Mouse (Mus musculus): ENCODE results near the gene Fes. TPM values are rescaled to one million over a fixed set of nuclear protein-coding genes. Genes with fewer than 3 reads are reported as not detected.
"Not testable (repeated sequence)": the region's sequence is repeated elsewhere in the genome, so short reads cannot be mapped to it uniquely, and the experiment has no call there.

The Fes gene
- polyA plus RNA-seq, 1 experiment from 2014 or later = 11.7 TPM

DNA sequence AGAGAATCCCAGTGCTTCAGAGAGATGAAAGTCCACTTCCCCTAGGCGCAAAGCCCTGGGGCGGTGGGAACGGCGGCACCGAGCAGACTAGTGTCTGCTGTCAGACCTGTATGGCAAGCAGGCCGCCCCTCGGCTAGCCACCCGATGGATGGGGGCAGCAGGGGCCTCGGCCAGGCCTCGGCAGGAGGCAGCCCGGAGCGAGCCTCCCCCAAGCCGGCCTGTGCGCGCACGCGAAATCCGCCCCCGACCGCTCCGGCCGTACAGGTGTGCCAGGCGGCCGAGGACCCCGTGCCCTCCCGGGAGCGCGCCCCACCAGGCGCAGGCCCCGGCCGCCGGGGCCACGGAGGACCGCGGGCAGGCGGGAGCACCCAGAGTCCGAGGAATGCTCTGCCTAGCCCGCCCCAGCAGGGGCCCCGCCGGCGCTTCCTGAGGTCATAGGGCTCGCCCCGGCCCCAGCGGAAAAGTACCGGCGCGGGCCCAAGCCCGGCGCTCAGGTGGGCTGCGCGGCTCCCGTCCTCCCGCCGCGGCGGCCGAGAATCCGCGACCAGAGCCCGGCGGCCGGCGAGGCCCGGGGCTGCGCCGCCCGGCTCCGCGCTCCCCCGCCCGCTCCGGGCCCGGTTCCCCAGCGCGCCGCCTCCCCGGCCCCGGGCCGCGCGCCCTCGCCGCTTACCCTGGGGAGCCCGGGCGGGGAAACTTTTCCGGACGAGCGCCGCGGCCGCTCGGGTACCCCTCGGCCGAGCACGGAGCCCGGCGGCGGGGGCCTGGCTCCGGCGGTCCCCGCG lies 14.3 kb upstream of the Fes start:
- peaks cover 73% of the 10 kb centered on the region for H3K4me1 ChIP-seq
- H3K9me3 ChIP-seq = no peaks in the 10 kb centered on the region
- WGBS = 1% methylated on average over 102 of the region's 102 CpGs

DNA sequence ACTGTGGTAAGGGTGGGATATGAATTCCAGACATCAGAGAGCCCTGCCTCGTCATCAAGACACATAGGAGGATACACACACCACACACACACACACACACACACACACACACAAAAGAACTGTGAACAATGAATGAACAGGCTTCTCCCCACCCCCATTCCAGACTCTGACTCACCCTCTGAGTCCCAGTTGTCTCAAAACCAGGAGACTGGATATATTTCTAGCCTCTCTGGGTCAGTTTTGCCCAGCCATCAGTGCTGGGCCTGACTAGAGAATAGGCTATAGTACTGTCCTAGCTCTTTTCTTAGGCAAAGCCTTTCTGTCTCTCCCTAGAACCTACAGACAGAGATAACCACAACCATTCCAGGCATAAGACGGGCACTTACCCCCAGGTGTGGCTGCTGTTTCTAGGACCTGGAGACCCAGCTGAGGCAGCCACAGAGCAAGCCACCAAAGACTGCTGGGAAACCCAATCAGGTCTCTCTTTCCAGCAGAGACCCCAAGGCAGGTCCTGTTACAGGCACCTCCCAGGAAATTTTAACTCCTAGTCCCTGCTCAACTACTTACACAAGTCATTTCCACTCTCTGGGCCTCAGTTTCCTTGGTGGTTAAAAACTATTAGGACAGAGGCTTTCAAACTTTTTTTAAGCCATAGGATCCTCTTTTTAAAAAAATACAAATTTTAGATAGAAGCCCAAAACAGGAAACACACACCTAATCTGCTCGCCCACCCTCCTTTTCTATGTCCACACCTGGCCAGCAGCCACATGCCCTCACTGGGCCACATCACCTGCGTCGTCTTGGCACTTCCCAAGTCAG lies 13.5 kb upstream of the Fes start:
- Histone ChIP-seq H3K9me3 (no peaks in the 10 kb centered on the region), H3K4me1 (peaks cover 68% of the 10 kb centered on the region), H3K4me3 (peak overlapping the region; percentile 86), H3K27ac (peak overlapping the region; percentile 97), H3K27me3 (ENCODE audit: insufficient read depth, poor library complexity, severe bottlenecking) (no peaks in the 10 kb centered on the region), H3K36me3 (peaks cover 28% of the 10 kb centered on the region)
- 14% methylated on average over 5 of the region's 5 CpGs for WGBS
- no peak for DNase-seq (ENCODE audit: low spot score)

More for the DNA sequence above, 14.3 kb upstream of the Fes start:
- peak overlapping the region; percentile 86 for H3K4me3 ChIP-seq
- no peak for DNase-seq (ENCODE audit: low spot score)
- peaks cover 21% of the 10 kb centered on the region for H3K36me3 ChIP-seq
- H3K27me3 ChIP-seq (ENCODE audit: insufficient read depth, poor library complexity, severe bottlenecking) = no peaks in the 10 kb centered on the region
- peak overlapping the region; percentile 97 for H3K27ac ChIP-seq

GRCm38 (mm10) chr7:80400571-80400970 lies 12.8 kb upstream of the Fes start:
- no peak for DNase-seq (ENCODE audit: low spot score)
- Histone ChIP-seq H3K27ac (peak overlapping the region; percentile 97), H3K36me3 (peaks cover 34% of the 10 kb centered on the region), H3K4me1 (peaks cover 64% of the 10 kb centered on the region), H3K27me3 (ENCODE audit: insufficient read depth, poor library complexity, severe bottlenecking) (no peaks in the 10 kb centered on the region), H3K9me3 (no peaks in the 10 kb centered on the region), H3K4me3 (peak overlapping the region; percentile 86)
- 55% methylated on average over 6 of the region's 6 CpGs for WGBS

DNA sequence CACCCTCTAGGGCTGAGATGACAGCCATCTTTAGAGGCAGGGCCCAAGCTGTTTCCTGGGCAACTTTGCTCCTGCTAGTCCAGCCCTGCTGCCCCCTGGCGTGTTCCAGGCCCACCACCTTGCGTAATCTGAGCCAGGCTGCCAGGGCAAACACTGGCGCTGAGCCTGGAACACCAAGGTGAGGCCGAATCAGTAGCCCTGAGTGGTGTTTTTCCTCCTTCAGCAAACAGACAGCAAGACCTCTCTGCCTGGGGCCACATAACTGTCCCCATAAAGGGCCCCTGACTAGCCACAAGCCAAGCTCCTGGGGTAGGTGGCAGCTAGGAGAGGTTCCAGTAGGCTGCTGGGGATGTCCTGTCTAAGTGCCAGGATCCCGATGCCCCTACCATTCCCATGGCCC lies 12.4 kb upstream of the Fes start:
- Histone ChIP-seq H3K27ac (peak overlapping the region; percentile 97), H3K36me3 (peaks cover 39% of the 10 kb centered on the region), H3K27me3 (ENCODE audit: insufficient read depth, poor library complexity, severe bottlenecking) (no peaks in the 10 kb centered on the region), H3K4me1 (peaks cover 60% of the 10 kb centered on the region), H3K4me3 (peak overlapping the region; percentile 86), H3K9me3 (no peaks in the 10 kb centered on the region)
- no peak for DNase-seq (ENCODE audit: low spot score)
- WGBS = 41% methylated on average over 5 of the region's 5 CpGs

- Histone ChIP-seq H3K36me3 (peaks cover 48% of the 10 kb centered on the region), H3K4me1 (peaks cover 48% of the 10 kb centered on the region), H3K27me3 (ENCODE audit: insufficient read depth, poor library complexity, severe bottlenecking) (no peaks in the 10 kb centered on the region), H3K27ac (peak overlapping the region; percentile 37), H3K9me3 (no peaks in the 10 kb centered on the region), H3K4me3 (no peak overlapping the region)
- DNase-seq (ENCODE audit: low spot score) = no peak
- 72% methylated on average over 9 of the region's 9 CpGs for WGBS
Observed at GRCm38 (mm10) chr7:80398654-80399444, 11.1 kb upstream of the Fes start.

DNA sequence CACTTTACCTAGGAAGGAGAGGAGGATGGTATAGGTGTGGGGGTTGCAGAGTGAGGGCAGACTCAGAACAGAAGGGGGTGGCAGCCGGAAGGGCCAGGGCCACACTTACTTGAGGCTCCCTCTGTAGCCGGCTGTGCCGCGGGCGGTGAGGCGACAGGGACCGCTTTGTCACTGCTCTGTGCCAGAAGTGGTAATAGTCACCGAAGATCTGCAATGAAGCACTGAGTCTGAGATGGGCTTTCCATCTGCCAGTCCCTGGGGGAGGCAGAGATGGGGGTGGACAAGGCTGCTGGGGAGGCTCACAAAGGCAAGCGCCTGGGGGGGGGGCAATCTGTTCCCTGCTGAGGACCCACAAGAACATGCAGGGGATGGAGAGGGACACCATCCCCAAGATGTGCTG lies 10.2 kb upstream of the Fes start:
- WGBS = 88% methylated on average over 9 of the region's 9 CpGs
- H3K27ac ChIP-seq = peak overlapping the region; percentile 32; the same call in 1 of the 2 replicates
- DNase-seq (ENCODE audit: low spot score) = no peak
- H3K9me3 ChIP-seq = no peaks in the 10 kb centered on the region
- H3K36me3 ChIP-seq = peaks cover 56% of the 10 kb centered on the region
- no peaks in the 10 kb centered on the region for H3K27me3 ChIP-seq (ENCODE audit: insufficient read depth, poor library complexity, severe bottlenecking)
- H3K4me1 ChIP-seq = peaks cover 40% of the 10 kb centered on the region
- H3K4me3 ChIP-seq = no peak overlapping the region

- H3K9me3 ChIP-seq; H3K4me3 ChIP-seq; DNase-seq (ENCODE audit: low spot score); H3K27ac ChIP-seq; H3K27me3 ChIP-seq (ENCODE audit: insufficient read depth, poor library complexity, severe bottlenecking): not testable (repeated sequence)
- Histone ChIP-seq H3K4me1 (peaks cover 32% of the 10 kb centered on the region), H3K36me3 (peaks cover 72% of the 10 kb centered on the region)
- 69% methylated on average over 4 of the region's 4 CpGs for WGBS
Observed at GRCm38 (mm10) chr7:80396427-80396826, 8.7 kb upstream of the Fes start.

DNA sequence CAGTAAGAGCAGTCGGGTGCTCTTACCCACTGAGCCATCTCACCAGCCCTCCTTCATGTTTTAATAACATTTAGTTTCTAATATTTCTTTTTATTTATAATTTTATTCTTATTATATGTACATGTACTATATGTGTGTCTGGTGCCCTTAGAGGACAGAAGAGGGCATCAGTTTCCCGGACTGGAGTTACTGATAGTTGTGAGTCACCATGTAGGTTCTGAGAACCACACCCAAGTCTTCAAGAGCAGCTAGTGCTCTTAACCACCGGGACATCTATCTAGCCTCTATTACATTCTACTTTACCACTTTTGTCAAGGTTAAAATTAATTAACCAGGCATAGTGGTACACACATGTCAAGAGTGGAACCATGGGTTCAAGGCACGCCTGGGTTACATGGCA lies 6.9 kb upstream of the Fes start:
- H3K27ac ChIP-seq = no peak overlapping the region
- peaks cover 90% of the 10 kb centered on the region for H3K36me3 ChIP-seq
- peaks cover 27% of the 10 kb centered on the region for H3K4me1 ChIP-seq
- 88% methylated on average over 4 of the region's 4 CpGs for WGBS
- no peaks in the 10 kb centered on the region for H3K9me3 ChIP-seq
- DNase-seq (ENCODE audit: low spot score) = no peak
- no peak overlapping the region for H3K4me3 ChIP-seq
- no peaks in the 10 kb centered on the region for H3K27me3 ChIP-seq (ENCODE audit: insufficient read depth, poor library complexity, severe bottlenecking)

DNA sequence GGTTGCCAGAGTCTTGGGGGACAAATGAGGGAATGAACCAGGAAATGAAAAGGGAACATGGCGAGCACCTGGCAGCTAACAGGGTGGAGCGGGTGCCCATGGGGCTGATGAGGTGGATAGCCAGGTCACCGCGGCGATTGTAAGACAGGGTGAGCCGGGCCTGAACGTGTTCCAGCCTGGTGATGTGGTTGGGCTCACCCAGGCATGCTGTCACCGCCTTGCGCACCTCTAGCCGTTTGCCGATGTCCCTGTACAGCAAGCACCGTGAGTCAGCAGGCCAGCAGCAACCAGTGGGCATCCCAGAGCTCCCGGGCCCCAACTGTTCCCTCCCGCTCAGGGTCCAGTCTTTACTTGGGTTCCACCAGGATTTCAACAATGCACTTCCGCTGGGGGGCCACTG lies 4.4 kb upstream of the Fes start:
- DNase-seq (ENCODE audit: low spot score) = no peak
- H3K9me3 ChIP-seq = no peaks in the 10 kb centered on the region
- no peak overlapping the region for H3K4me3 ChIP-seq
- H3K4me1 ChIP-seq = peaks cover 38% of the 10 kb centered on the region
- WGBS = 90% methylated on average over 15 of the region's 15 CpGs
- H3K27me3 ChIP-seq (ENCODE audit: insufficient read depth, poor library complexity, severe bottlenecking) = no peaks in the 10 kb centered on the region
- no peak overlapping the region for H3K27ac ChIP-seq
- peaks cover 79% of the 10 kb centered on the region for H3K36me3 ChIP-seq

- no peak for DNase-seq (ENCODE audit: low spot score)
- 21% methylated on average over 17 of the region's 17 CpGs for WGBS
- Histone ChIP-seq H3K27me3 (ENCODE audit: insufficient read depth, poor library complexity, severe bottlenecking) (peaks cover 20% of the 10 kb centered on the region), H3K4me1 (peaks cover 55% of the 10 kb centered on the region), H3K4me3 (peak overlapping the region; percentile 60), H3K9me3 (no peaks in the 10 kb centered on the region), H3K27ac (peak overlapping the region; percentile 89), H3K36me3 (peaks cover 52% of the 10 kb centered on the region)
Observed at GRCm38 (mm10) chr7:80387033-80387632, 613 bp downstream of the Fes start.

DNA sequence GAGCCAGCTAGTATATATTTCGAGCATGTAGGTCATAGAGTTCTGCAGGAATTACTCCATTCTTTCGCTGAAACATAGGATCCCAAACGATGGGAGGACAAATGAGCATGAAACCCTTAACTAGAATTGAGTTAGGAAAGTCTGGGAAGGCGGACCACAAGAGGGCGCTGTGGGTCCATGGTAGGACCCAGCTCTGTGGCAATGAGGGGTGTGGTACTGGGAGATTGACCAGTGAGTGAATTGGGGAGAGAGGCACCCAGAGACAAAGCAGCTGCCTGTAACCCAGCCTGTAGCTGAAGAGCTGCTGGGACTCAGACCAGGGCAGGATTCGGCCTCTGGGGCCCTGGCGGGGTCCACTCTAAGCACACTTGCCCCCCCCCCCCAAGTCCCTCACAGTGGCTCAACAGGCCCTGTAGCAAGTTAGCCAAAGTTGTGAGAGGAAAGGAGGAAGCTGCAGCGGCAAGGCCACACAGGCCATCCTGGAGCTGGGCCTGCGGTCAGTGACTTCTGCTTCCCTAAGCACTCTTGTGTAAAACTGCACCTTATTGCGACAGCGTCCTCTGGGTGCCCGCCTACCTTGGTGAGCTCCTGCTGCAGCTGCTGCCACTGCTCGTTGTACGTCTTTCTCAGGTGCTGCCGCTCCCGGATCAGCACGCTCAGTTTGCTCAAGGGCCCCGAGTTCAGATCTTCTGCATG lies 1.4 kb downstream of the Fes start:
- 28% methylated on average over 18 of the region's 18 CpGs for WGBS
- peaks cover 54% of the 10 kb centered on the region for H3K4me1 ChIP-seq

DNA sequence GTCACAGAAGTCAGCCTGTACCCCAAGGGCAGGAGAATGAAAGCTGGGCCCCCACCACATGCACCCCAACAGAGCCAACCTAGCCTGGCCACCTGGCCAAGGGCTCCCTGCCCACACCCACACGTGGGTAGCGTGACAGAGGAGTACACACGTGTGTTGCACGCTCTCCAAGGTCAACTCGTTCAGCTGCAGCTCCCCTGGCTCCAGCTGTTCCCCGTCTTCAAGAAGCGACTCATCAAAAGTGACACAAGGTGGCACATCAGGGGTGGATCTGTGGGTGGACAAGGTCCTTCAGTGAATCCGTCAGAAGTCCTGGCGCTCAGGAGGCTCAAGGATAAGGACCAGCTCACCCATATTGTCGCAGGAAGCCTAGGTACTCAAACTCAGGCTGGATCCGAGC lies 4.8 kb downstream of the Fes start:
- WGBS = 69% methylated on average over 11 of the region's 11 CpGs
- Histone ChIP-seq H3K36me3 (peaks cover 46% of the 10 kb centered on the region), H3K9me3 (no peaks in the 10 kb centered on the region), H3K4me3 (no peak overlapping the region), H3K4me1 (peaks cover 25% of the 10 kb centered on the region), H3K27me3 (ENCODE audit: insufficient read depth, poor library complexity, severe bottlenecking) (peaks cover 39% of the 10 kb centered on the region), H3K27ac (peak overlapping the region; percentile 17; the same call in 1 of the 2 replicates)
- no peak for DNase-seq (ENCODE audit: low spot score)

More for the DNA sequence above, 1.4 kb downstream of the Fes start:
- peak overlapping the region; percentile 89 for H3K27ac ChIP-seq
- H3K9me3 ChIP-seq = no peaks in the 10 kb centered on the region
- peaks cover 28% of the 10 kb centered on the region for H3K27me3 ChIP-seq (ENCODE audit: insufficient read depth, poor library complexity, severe bottlenecking)
- peak overlapping the region; percentile 60 for H3K4me3 ChIP-seq
- peak; percentile 91 for DNase-seq (ENCODE audit: low spot score)
- H3K36me3 ChIP-seq = peaks cover 50% of the 10 kb centered on the region

Data from heart, embryonic 10.5 days (tissue).